Mouse (Mus musculus): ENCODE results near the gene Slc25a5.
A peak's percentile ranks its signal among the peaks of the same experiment; 100 is the strongest.

The Slc25a5 gene

GRCm38 (mm10) chrX:36799131-36799879 is 3.9 kb downstream of the Slc25a5 start:
- DNase-seq (ENCODE audit: low read depth, low spot score): no peak

GRCm38 (mm10) chrX:36803189-36803588 is 7.7 kb downstream of the Slc25a5 start:
- DNase-seq (ENCODE audit: low read depth, low spot score): no peak

GRCm38 (mm10) chrX:36804196-36804595 is 8.7 kb downstream of the Slc25a5 start:
- peak; percentile 90 for DNase-seq (ENCODE audit: low read depth, low spot score)

GRCm38 (mm10) chrX:36805466-36806235 is 10.2 kb downstream of the Slc25a5 start:
- DNase-seq (ENCODE audit: low read depth, low spot score): no peak

GRCm38 (mm10) chrX:36807360-36808317 is 12.2 kb downstream of the Slc25a5 start:
- DNase-seq (ENCODE audit: low read depth, low spot score): peak; percentile 96

GRCm38 (mm10) chrX:36808318-36808683 is 12.8 kb downstream of the Slc25a5 start:
- no peak for DNase-seq (ENCODE audit: low read depth, low spot score)

GRCm38 (mm10) chrX:36811377-36811776 is 15.9 kb downstream of the Slc25a5 start:
- peak; percentile 68 for DNase-seq (ENCODE audit: low read depth, low spot score)

GRCm38 (mm10) chrX:36814161-36814836 is 18.8 kb downstream of the Slc25a5 start:
- no peak for DNase-seq (ENCODE audit: low read depth, low spot score)

- DNase-seq (ENCODE audit: low read depth, low spot score): no peak
Observed at GRCm38 (mm10) chrX:36815022-36815421, 19.6 kb downstream of the Slc25a5 start.

GRCm38 (mm10) chrX:36815439-36815838 is 20.0 kb downstream of the Slc25a5 start:
- no peak for DNase-seq (ENCODE audit: low read depth, low spot score)

GRCm38 (mm10) chrX:36816368-36816899 is 21.0 kb downstream of the Slc25a5 start:
- DNase-seq (ENCODE audit: low read depth, low spot score): no peak

- DNase-seq (ENCODE audit: low read depth, low spot score): no peak
Observed at GRCm38 (mm10) chrX:36816953-36817441, 21.5 kb downstream of the Slc25a5 start.

GRCm38 (mm10) chrX:36819575-36819974 is 24.1 kb downstream of the Slc25a5 start:
- no peak for DNase-seq (ENCODE audit: low read depth, low spot score)

- DNase-seq (ENCODE audit: low read depth, low spot score): peak; percentile 51
Observed at GRCm38 (mm10) chrX:36820201-36820600, 24.8 kb downstream of the Slc25a5 start.

GRCm38 (mm10) chrX:36823932-36824711 is 28.7 kb downstream of the Slc25a5 start:
- no peak for DNase-seq (ENCODE audit: low read depth, low spot score)

- no peak for DNase-seq (ENCODE audit: low read depth, low spot score)
Observed at GRCm38 (mm10) chrX:36825032-36825431, 29.6 kb downstream of the Slc25a5 start.

- DNase-seq (ENCODE audit: low read depth, low spot score): no peak
Observed at GRCm38 (mm10) chrX:36826873-36827272, 31.4 kb downstream of the Slc25a5 start.

GRCm38 (mm10) chrX:36830271-36830670 is 34.8 kb downstream of the Slc25a5 start:
- peak; percentile 94 for DNase-seq (ENCODE audit: low read depth, low spot score)

GRCm38 (mm10) chrX:36831632-36832031 is 36.2 kb downstream of the Slc25a5 start:
- DNase-seq (ENCODE audit: low read depth, low spot score): peak; percentile 80

Data from 3T3-L1 (cell line).